Mouse (Mus musculus) intestine, embryonic 15.5 days (tissue): ENCODE results near the gene Yy1. TPM values are rescaled to one million over a fixed set of nuclear protein-coding genes. Genes with fewer than 3 reads are reported as not detected.

Experiments used
- ATAC-seq: fragments of 200-750 bp; cut with Nextera tagmentation; 2 replicates; pipeline ENCODE4 v1.8.0; 2017; ENCODE audit warnings: moderate TSS enrichment, moderate library complexity
- H3K27ac ChIP-seq: fragments of 300-500 bp; sonication (generic); 2 replicates; pipeline ENCODE4 v1.5.1; 2015; ENCODE audit warnings: mild to moderate bottlenecking, inconsistent platforms
- H3K27me3 ChIP-seq: fragments of 300-500 bp; sonication (generic); replicated peaks from 2 replicates; pipeline ENCODE4 v1.6.1; 2015; ENCODE audit warnings: inconsistent platforms
- H3K36me3 ChIP-seq: fragments of 300-500 bp; sonication (generic); 2 replicates; pipeline ENCODE4 v1.6.1; 2015; ENCODE audit warnings: inconsistent platforms
- H3K4me1 ChIP-seq: fragments of 300-500 bp; sonication (generic); replicated peaks from 2 replicates; pipeline ENCODE4 v1.6.1; 2015; ENCODE audit warnings: inconsistent platforms
- H3K4me2 ChIP-seq: fragments of 300-500 bp; sonication (generic); replicated peaks from 2 replicates; pipeline ENCODE4 v1.6.1; 2015; ENCODE audit warnings: mild to moderate bottlenecking, inconsistent platforms
- H3K4me3 ChIP-seq: fragments of 300-500 bp; sonication (generic); replicated peaks from 2 replicates; pipeline ENCODE4 v1.5.1; 2015; ENCODE audit warnings: inconsistent platforms
- H3K9ac ChIP-seq: fragments of 300-500 bp; sonication (generic); 2 replicates; pipeline ENCODE4 v1.6.1; 2015; ENCODE audit warnings: inconsistent platforms
- H3K9me3 ChIP-seq: fragments of 300-500 bp; sonication (generic); 2 replicates; pipeline ENCODE4 v1.6.1; 2016; ENCODE audit warnings: inconsistent platforms
- WGBS: fragments of 180-500 bp; shearing (Covaris S2); methylation state at CpG from one replicate; pipeline ENCODE4 v1.1.7; 2015; 5-methylcytosine and 5-hydroxymethylcytosine counted together
- microRNA counts: library from miRNA; unstranded; fragments of <30 nt; microRNA quantifications from one replicate; lab custom pipeline; 2016
- polyA plus RNA-seq: library from polyadenylated mRNA; unstranded; fragments of >200 nt; fragmentation: Nextera tagmentation; extraction: Ambion mirVana; gene quantifications from 2 replicates; pipeline ENCODE4 v1.2.1, GENCODE M21; 2015

The Yy1 gene
- polyA plus RNA-seq, 1 experiment from 2014 or later, result 15.7 TPM

- Histone ChIP-seq H3K9me3 (no peaks in the 10 kb centered on the region), H3K36me3 (no peaks in the 10 kb centered on the region), H3K4me1 (no peaks in the 10 kb centered on the region), H3K9ac (no peak overlapping the region), H3K27me3 (no peaks in the 10 kb centered on the region), H3K27ac (no peak overlapping the region), H3K4me2 (no peak overlapping the region), H3K4me3 (no peak overlapping the region)
- 88% methylated on average over 8 of the region's 8 CpGs for WGBS
- ATAC-seq, result no peak
Observed at GRCm38 (mm10) chr12:108850886-108851285, 58.1 kb downstream of the Yy1 start.

GRCm38 (mm10) chr12:108852822-108853221, 60.0 kb downstream of the Yy1 start:
- Histone ChIP-seq H3K27me3 (no peaks in the 10 kb centered on the region), H3K4me2 (no peak overlapping the region), H3K9ac (no peak overlapping the region), H3K27ac (no peak overlapping the region), H3K4me1 (peaks cover 3% of the 10 kb centered on the region; the same call in 1 of the 2 replicates), H3K36me3 (no peaks in the 10 kb centered on the region), H3K9me3 (no peaks in the 10 kb centered on the region), H3K4me3 (no peak overlapping the region)
- no peak for ATAC-seq
- 88% methylated on average over 8 of the region's 8 CpGs for WGBS

- no peaks in the 10 kb centered on the region for H3K27me3 ChIP-seq
- peaks cover 5% of the 10 kb centered on the region; the same call in 1 of the 2 replicates for H3K4me1 ChIP-seq
- WGBS, result 74% methylated on average over 10 of the region's 10 CpGs
- no peaks in the 10 kb centered on the region for H3K9me3 ChIP-seq
- ATAC-seq, result peak; percentile 87
- H3K4me3 ChIP-seq, result no peak overlapping the region
- H3K36me3 ChIP-seq, result peaks cover 4% of the 10 kb centered on the region; the same call in 1 of the 2 replicates
- H3K27ac ChIP-seq, result no peak overlapping the region
- no peak overlapping the region for H3K9ac ChIP-seq
- H3K4me2 ChIP-seq, result no peak overlapping the region
Observed at GRCm38 (mm10) chr12:108855081-108855480, 62.3 kb downstream of the Yy1 start.

- peaks cover 15% of the 10 kb centered on the region for H3K36me3 ChIP-seq
- H3K4me2 ChIP-seq, result no peak overlapping the region
- no peaks in the 10 kb centered on the region for H3K9me3 ChIP-seq
- no peak overlapping the region for H3K4me3 ChIP-seq
- no peak for ATAC-seq
- H3K27ac ChIP-seq, result no peak overlapping the region
- no peaks in the 10 kb centered on the region for H3K27me3 ChIP-seq
- peaks cover 5% of the 10 kb centered on the region; the same call in 1 of the 2 replicates for H3K4me1 ChIP-seq
- 87% methylated on average over 8 of the region's 8 CpGs for WGBS
- H3K9ac ChIP-seq, result no peak overlapping the region
Observed at GRCm38 (mm10) chr12:108856186-108856585, 63.4 kb downstream of the Yy1 start.

GRCm38 (mm10) chr12:108857109-108857508, 64.3 kb downstream of the Yy1 start:
- WGBS, result 84% methylated on average over 7 of the region's 7 CpGs
- H3K36me3 ChIP-seq, result peaks cover 15% of the 10 kb centered on the region
- H3K4me3 ChIP-seq, result no peak overlapping the region
- H3K27ac ChIP-seq, result peak overlapping the region; percentile 57; the same call in 1 of the 2 replicates
- H3K9ac ChIP-seq, result no peak overlapping the region
- peaks cover 5% of the 10 kb centered on the region; the same call in 1 of the 2 replicates for H3K4me1 ChIP-seq
- H3K9me3 ChIP-seq, result no peaks in the 10 kb centered on the region
- no peak for ATAC-seq
- no peaks in the 10 kb centered on the region for H3K27me3 ChIP-seq
- no peak overlapping the region for H3K4me2 ChIP-seq

GRCm38 (mm10) chr12:108857589-108858184, 64.9 kb downstream of the Yy1 start:
- H3K9ac ChIP-seq, result no peak overlapping the region
- ATAC-seq, result no peak
- H3K27me3 ChIP-seq, result no peaks in the 10 kb centered on the region
- no peak overlapping the region for H3K4me3 ChIP-seq
- 67% methylated on average over 7 of the region's 7 CpGs for WGBS
- H3K36me3 ChIP-seq, result peaks cover 20% of the 10 kb centered on the region
- H3K4me2 ChIP-seq, result no peak overlapping the region
- peaks cover 5% of the 10 kb centered on the region; the same call in 1 of the 2 replicates for H3K4me1 ChIP-seq
- no peaks in the 10 kb centered on the region for H3K9me3 ChIP-seq
- H3K27ac ChIP-seq, result peak overlapping the region; percentile 57; the same call in 1 of the 2 replicates

- Histone ChIP-seq H3K27me3 (no peaks in the 10 kb centered on the region), H3K36me3 (peaks cover 21% of the 10 kb centered on the region), H3K9ac (no peak overlapping the region), H3K4me1 (peaks cover 5% of the 10 kb centered on the region; the same call in 1 of the 2 replicates), H3K4me2 (no peak overlapping the region), H3K4me3 (no peak overlapping the region), H3K9me3 (no peaks in the 10 kb centered on the region), H3K27ac (0 out of 2 replicates have a peak overlapping the region, but pooled peaks have one; percentile 19)
- WGBS, result 82% methylated on average over 5 of the region's 5 CpGs
- no peak for ATAC-seq
Observed at GRCm38 (mm10) chr12:108858486-108858885, 65.7 kb downstream of the Yy1 start.

GRCm38 (mm10) chr12:108865007-108865494, 72.3 kb downstream of the Yy1 start:
- H3K36me3 ChIP-seq, result peaks cover 57% of the 10 kb centered on the region

GRCm38 (mm10) chr12:108869575-108869974, 76.8 kb downstream of the Yy1 start:
- no peak overlapping the region for H3K4me3 ChIP-seq
- 78% methylated on average over 2 of the region's 2 CpGs for WGBS
- H3K27me3 ChIP-seq, result no peaks in the 10 kb centered on the region
- no peak for ATAC-seq
- H3K4me1 ChIP-seq, result no peaks in the 10 kb centered on the region
- no peak overlapping the region for H3K9ac ChIP-seq
- H3K36me3 ChIP-seq, result peaks cover 46% of the 10 kb centered on the region
- H3K27ac ChIP-seq, result no peak overlapping the region
- H3K4me2 ChIP-seq, result no peak overlapping the region
- H3K9me3 ChIP-seq, result no peaks in the 10 kb centered on the region

More at GRCm38 (mm10) chr12:108865007-108865494, 72.3 kb downstream of the Yy1 start:
- H3K4me1 ChIP-seq, result no peaks in the 10 kb centered on the region
- peak overlapping the region; percentile 28; the same call in 1 of the 2 replicates for H3K27ac ChIP-seq
- ATAC-seq, result no peak
- no peaks in the 10 kb centered on the region for H3K9me3 ChIP-seq
- no peak overlapping the region for H3K4me3 ChIP-seq
- H3K4me2 ChIP-seq, result no peak overlapping the region
- H3K27me3 ChIP-seq, result no peaks in the 10 kb centered on the region
- H3K9ac ChIP-seq, result no peak overlapping the region
- WGBS, result 64% methylated on average over 6 of the region's 6 CpGs

MicroRNAs encoded within 50 kb of the gene (microRNA counts, 519-probe panel; counts per million panel counts)
- 97.1 counts per million, percentile 29 among the panel's probes with 10 or more counts for microRNA mmu-miR-345-3p (lab: Ali Mortazavi, UCI)
- 2,401 counts per million, percentile 62 among the panel's probes with 10 or more counts for microRNA mmu-miR-345-5p (lab: Ali Mortazavi, UCI)

Other genes with a start within 250 kb of the Yy1 start
- 43.8 and 45.7 TPM in 2 replicates for gene Evl, start 238.3 kb upstream of the Yy1 start, polyA plus RNA-seq
- gene Degs2, start 90.7 kb upstream of the Yy1 start, polyA plus RNA-seq, result 88.3 and 109 TPM in 2 replicates
- 5.5 and 6.3 TPM in 2 replicates for gene Slc25a29, start 42.9 kb downstream of the Yy1 start, polyA plus RNA-seq
- 7.3 and 10.1 TPM in 2 replicates for gene Slc25a47, start 43.1 kb downstream of the Yy1 start, polyA plus RNA-seq
- 5.7 and 8.3 TPM in 2 replicates for gene Wdr25, start 100.7 kb downstream of the Yy1 start, polyA plus RNA-seq
- gene Wars, start 101.2 kb downstream of the Yy1 start, polyA plus RNA-seq, result 81.9 and 85.5 TPM in 2 replicates